Mouse (Mus musculus) forebrain, embryonic 15.5 days (tissue): ENCODE results near the gene Rab19. TPM values are rescaled to one million over a fixed set of nuclear protein-coding genes. Genes with fewer than 3 reads are reported as not detected.

ENCODE experiments used
- ATAC-seq: fragments of 200-750 bp; cut with Nextera tagmentation; replicated peaks from 2 replicates; pipeline ENCODE4 v1.8.0; 2017; ENCODE audit warnings: mild to moderate bottlenecking, moderate TSS enrichment, moderate library complexity
- H3K27ac ChIP-seq: fragments of 300-500 bp; sonication (generic); replicated peaks from 2 replicates; pipeline ENCODE4 v1.5.1; 2015; ENCODE audit warnings: mild to moderate bottlenecking, inconsistent platforms
- H3K27me3 ChIP-seq: fragments of 300-500 bp; sonication (generic); 2 replicates; pipeline ENCODE4 v1.6.1; 2015; ENCODE audit warnings: inconsistent platforms
- H3K36me3 ChIP-seq: fragments of 300-500 bp; sonication (generic); 2 replicates; pipeline ENCODE4 v1.6.1; 2015; ENCODE audit warnings: mild to moderate bottlenecking, inconsistent platforms
- H3K4me1 ChIP-seq: fragments of 300-500 bp; sonication (generic); 2 replicates; pipeline ENCODE4 v1.6.1; 2015; ENCODE audit warnings: inconsistent platforms
- H3K4me2 ChIP-seq: fragments of 300-500 bp; sonication (generic); replicated peaks from 2 replicates; pipeline ENCODE4 v1.6.1; 2015; ENCODE audit warnings: mild to moderate bottlenecking, inconsistent platforms
- H3K4me3 ChIP-seq: fragments of 300-500 bp; sonication (generic); 2 replicates; pipeline ENCODE4 v1.5.1; 2015; ENCODE audit warnings: mild to moderate bottlenecking, inconsistent platforms
- H3K9ac ChIP-seq: fragments of 300-500 bp; sonication (generic); replicated peaks from 2 replicates; pipeline ENCODE4 v1.6.1; 2015; ENCODE audit warnings: mild to moderate bottlenecking, inconsistent platforms
- H3K9me3 ChIP-seq: fragments of 300-500 bp; sonication (generic); 2 replicates; pipeline ENCODE4 v1.6.1; 2016; ENCODE audit warnings: inconsistent platforms
- WGBS: fragments of 180-500 bp; shearing (Covaris S2); methylation state at CpG from one replicate; pipeline ENCODE4 v1.1.7; 2015; ENCODE audit warnings: mixed read lengths; 5-methylcytosine and 5-hydroxymethylcytosine counted together
- polyA plus RNA-seq: library from polyadenylated mRNA; unstranded; fragments of >200 nt; fragmentation: Nextera tagmentation; extraction: Ambion mirVana; gene quantifications from 2 replicates; pipeline ENCODE4 v1.2.1, GENCODE M21; 2015

The Rab19 gene
- polyA plus RNA-seq, 1 experiment from 2014 or later = 0.20 TPM

DNA sequence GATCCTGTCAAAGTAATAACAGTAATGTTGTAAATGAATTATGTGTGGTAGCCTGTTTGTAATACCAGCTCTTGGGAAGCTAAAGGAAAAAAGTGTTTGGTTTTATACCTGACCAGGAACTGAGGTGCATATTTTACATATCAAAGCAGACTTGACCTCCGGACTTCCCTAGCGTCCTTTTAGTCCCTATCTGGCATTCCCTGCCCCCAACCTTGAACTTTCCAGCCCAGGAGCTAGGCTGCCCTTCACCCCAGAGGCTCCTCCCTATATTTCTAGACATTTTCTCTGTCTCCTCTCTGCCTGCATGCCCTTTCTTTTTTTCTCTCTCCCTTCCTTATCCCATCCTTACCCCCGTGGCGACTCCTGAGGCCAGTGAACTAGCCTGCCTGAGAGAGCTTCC is 39.9 kb downstream of the Rab19 start:
- H3K27ac ChIP-seq = peak overlapping the region; percentile 97
- H3K9ac ChIP-seq = no peak overlapping the region
- peaks cover 16% of the 10 kb centered on the region for H3K4me1 ChIP-seq
- peak overlapping the region; percentile 92 for H3K4me3 ChIP-seq
- H3K27me3 ChIP-seq = no peaks in the 10 kb centered on the region
- ATAC-seq = no peak
- no peaks in the 10 kb centered on the region for H3K36me3 ChIP-seq
- H3K4me2 ChIP-seq = no peak overlapping the region; the same call in 1 of the 2 replicates
- no peaks in the 10 kb centered on the region for H3K9me3 ChIP-seq
- WGBS = 36% methylated on average over 4 of the region's 4 CpGs

DNA sequence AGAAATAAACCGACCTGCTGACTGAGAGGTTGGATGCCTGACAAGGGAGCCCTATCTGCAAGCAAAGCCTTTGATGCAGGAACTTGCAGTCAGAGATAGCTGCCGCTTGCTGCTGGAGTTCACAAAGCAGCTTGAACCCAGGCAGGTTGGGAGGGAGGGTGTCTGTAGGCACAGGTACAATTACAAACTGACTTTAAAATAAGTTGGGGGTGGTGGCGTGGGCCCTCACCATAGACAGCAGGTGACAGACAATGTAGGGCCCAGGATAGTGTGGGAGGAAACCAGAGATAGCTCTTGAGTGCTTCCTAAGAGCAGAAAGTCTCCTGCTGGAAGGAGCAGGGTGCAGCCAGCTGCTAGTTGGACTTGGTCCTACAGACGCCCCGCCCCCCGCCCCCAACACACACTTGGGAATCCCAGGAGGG is 42.2 kb downstream of the Rab19 start:
- 73% methylated on average over 6 of the region's 6 CpGs for WGBS
- H3K27me3 ChIP-seq = no peaks in the 10 kb centered on the region

DNA sequence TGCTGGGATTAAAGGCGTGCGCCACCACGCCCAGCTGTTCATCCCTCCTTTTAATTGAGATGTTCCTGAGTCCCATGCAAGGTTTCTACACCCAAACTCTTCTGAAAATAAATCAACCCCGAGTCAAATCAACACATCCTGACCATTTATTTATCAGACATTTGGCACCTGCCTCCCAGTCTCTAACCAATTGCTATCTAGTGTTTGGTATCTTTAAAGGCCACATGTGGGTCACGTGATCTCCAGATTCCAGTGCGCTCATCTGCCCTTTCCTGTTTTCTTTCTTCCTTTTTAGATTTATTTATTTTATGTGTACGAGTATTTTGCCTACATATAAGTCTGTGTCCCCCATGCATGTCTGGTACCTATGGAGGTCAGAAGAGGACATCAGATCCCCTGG is 42.7 kb downstream of the Rab19 start:
- no peak overlapping the region for H3K4me2 ChIP-seq
- no peak overlapping the region for H3K4me3 ChIP-seq
- no peak for ATAC-seq
- H3K27me3 ChIP-seq = no peaks in the 10 kb centered on the region
- H3K36me3 ChIP-seq = no peaks in the 10 kb centered on the region
- H3K27ac ChIP-seq = no peak overlapping the region
- H3K9me3 ChIP-seq = no peaks in the 10 kb centered on the region
- no peak overlapping the region for H3K9ac ChIP-seq
- WGBS = 93% methylated on average over 7 of the region's 7 CpGs
- H3K4me1 ChIP-seq = peaks cover 5% of the 10 kb centered on the region

More for the DNA sequence above, 42.2 kb downstream of the Rab19 start:
- no peaks in the 10 kb centered on the region for H3K36me3 ChIP-seq
- H3K4me1 ChIP-seq = peaks cover 10% of the 10 kb centered on the region
- ATAC-seq = no peak
- H3K9me3 ChIP-seq = no peaks in the 10 kb centered on the region
- no peak overlapping the region for H3K4me2 ChIP-seq
- H3K27ac ChIP-seq = no peak overlapping the region
- no peak overlapping the region for H3K9ac ChIP-seq
- no peak overlapping the region for H3K4me3 ChIP-seq

DNA sequence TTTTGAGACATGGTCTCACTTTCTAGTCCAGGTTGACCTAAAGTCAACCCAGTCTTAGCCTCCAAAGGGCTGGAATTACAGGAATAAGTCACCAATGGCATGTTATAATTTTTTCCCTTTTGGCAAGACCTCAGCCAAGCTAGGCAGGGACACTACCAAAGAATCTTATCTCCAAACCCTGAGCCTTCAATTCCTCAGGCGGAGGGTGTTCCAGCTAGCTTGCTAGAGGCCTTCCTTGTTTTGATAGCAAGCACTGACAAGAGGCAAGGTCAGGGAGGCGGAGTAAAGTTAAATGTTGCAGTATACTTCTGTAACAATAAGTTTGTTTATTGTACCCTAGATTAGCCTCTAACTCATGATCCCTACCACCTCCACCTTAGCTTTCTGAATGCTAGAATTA is 44.2 kb downstream of the Rab19 start:
- H3K4me3 ChIP-seq = no peak overlapping the region
- H3K36me3 ChIP-seq = no peaks in the 10 kb centered on the region
- no peak for ATAC-seq
- H3K9ac ChIP-seq = no peak overlapping the region
- H3K27ac ChIP-seq = no peak overlapping the region
- H3K4me2 ChIP-seq = no peak overlapping the region
- no peaks in the 10 kb centered on the region for H3K9me3 ChIP-seq
- 88% methylated on average over 2 of the region's 2 CpGs for WGBS
- H3K27me3 ChIP-seq = no peaks in the 10 kb centered on the region
- peaks cover 3% of the 10 kb centered on the region; the same call in 1 of the 2 replicates for H3K4me1 ChIP-seq

DNA sequence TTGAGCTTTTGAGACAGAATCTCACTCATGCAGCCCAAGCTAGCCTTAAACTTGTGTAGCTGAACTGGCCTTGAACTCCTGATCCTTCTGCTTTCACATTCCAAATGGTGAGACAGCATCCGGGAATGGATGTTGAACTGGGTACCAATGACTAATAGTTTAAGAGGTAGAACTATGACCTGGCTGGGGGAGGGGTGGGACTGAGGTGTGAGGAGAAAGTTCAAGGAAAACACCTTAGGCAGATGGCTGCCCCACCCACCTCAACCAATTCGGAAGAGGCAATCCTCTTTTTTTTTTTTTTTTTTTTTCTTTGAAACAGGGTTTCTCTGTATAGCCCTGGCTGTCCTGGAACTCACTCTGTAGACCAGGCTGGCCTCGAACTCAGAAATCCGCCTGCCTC is 45.8 kb downstream of the Rab19 start:
- 91% methylated on average over 4 of the region's 4 CpGs for WGBS

DNA sequence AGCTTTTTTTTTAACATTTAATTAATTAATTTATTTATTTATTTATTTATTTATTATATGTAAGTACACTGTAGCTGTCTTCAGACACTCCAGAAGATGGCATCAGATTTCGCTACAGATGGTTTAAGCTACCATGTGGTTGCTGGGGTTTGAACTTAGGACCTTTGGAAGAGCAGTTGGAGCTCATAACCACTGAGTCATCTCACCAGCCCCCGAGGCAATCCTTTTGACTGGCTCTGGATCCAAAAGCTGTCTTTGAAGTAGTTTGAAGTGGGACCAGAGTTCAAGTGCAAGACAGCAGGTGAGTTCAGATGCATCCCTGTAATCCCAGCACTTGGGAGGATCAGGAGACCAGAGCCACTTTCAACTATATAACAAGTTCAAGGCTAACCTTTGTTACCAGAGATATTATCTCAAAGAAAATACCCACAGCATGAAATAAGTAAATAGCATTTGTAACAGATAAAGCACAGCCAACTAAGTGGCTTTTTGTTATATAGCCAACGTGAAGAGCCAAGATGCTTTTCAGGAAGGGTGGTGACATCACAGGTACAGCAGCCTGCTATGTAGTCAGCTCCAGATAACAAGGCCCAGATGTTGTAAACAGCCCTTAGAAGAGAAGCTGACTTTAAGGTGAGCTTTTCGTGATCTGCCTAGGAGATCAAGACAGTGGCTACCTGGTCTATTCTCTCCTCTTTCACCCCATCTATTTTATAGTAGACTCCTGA is 46.5 kb downstream of the Rab19 start:
- Histone ChIP-seq H3K4me1 (no peaks in the 10 kb centered on the region), H3K9ac (no peak overlapping the region), H3K4me2 (no peak overlapping the region), H3K9me3 (no peaks in the 10 kb centered on the region), H3K4me3 (no peak overlapping the region), H3K27me3 (no peaks in the 10 kb centered on the region), H3K27ac (no peak overlapping the region), H3K36me3 (no peaks in the 10 kb centered on the region)
- WGBS = 78% methylated on average over 4 of the region's 4 CpGs
- ATAC-seq = no peak

More for the DNA sequence above, 45.8 kb downstream of the Rab19 start:
- H3K9ac ChIP-seq = no peak overlapping the region
- no peaks in the 10 kb centered on the region for H3K27me3 ChIP-seq
- H3K4me2 ChIP-seq = no peak overlapping the region
- no peak overlapping the region for H3K27ac ChIP-seq
- no peak for ATAC-seq
- H3K9me3 ChIP-seq = no peaks in the 10 kb centered on the region
- no peaks in the 10 kb centered on the region for H3K4me1 ChIP-seq
- H3K36me3 ChIP-seq = no peaks in the 10 kb centered on the region
- H3K4me3 ChIP-seq = no peak overlapping the region

DNA sequence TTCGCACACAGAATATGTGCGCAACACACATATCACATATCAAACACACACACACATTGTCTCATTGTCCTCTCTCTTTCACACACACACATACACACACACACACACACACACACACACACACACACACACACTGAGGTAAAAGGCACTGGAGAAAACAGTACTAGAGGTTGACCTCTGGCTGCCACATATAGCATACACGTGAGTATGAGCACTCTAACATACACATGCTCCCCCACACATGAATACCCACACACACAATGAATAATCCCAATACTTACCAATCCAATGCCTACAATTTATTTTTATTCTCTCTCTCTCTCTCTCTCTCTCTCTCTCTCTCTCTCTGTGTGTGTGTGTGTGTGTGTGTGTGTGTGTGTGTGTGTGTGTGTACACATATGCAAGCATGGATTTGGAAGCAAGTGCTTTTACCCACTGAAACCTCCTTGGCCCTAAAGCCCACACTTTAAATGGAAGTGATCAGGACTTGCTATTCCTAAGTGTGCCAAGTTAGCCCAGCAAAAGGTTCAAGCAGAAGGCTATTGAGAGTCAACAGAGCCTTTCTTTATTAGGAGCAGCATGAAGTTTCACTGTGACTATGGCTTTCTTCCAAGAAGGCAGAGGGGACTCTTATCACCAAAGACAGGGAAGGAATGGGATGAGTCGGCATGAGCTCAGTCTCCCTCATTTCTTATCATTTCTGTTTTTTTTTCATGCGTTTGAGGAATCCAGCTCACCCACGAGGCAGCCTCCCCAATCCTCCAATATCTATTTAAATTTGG is 48.2 kb downstream of the Rab19 start:
- 80% methylated on average over 6 of the region's 6 CpGs for WGBS
- Histone ChIP-seq H3K4me3 (no peak overlapping the region), H3K4me2 (no peak overlapping the region), H3K4me1 (no peaks in the 10 kb centered on the region), H3K9ac (no peak overlapping the region), H3K9me3 (no peaks in the 10 kb centered on the region), H3K36me3 (no peaks in the 10 kb centered on the region), H3K27ac (no peak overlapping the region), H3K27me3 (no peaks in the 10 kb centered on the region)
- ATAC-seq = no peak

DNA sequence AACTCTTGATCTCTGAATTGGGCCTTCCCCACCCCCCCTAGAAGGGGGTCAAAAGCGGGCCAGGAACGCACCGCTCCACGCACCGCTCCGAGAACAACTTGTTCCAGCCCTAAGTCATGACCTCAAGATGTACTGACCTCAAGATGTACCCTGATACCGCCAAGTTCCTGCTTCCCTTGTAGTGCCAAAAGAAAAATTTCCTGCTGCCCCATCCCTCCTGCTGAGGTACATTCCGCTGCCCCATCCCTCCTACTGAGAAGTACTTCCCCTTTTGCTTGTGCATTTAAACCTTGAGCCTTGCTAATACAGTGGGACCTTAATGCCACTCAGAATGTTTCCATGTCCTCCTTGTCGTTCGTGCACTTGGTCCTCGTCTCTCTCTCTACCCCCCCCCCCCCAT is 49.7 kb downstream of the Rab19 start:
- Histone ChIP-seq H3K4me1 (no peaks in the 10 kb centered on the region), H3K27ac (no peak overlapping the region), H3K4me3 (no peak overlapping the region), H3K9me3 (no peaks in the 10 kb centered on the region), H3K36me3 (no peaks in the 10 kb centered on the region), H3K4me2 (no peak overlapping the region), H3K27me3 (no peaks in the 10 kb centered on the region), H3K9ac (no peak overlapping the region)
- 78% methylated on average over 11 of the region's 11 CpGs for WGBS
- ATAC-seq = no peak

DNA sequence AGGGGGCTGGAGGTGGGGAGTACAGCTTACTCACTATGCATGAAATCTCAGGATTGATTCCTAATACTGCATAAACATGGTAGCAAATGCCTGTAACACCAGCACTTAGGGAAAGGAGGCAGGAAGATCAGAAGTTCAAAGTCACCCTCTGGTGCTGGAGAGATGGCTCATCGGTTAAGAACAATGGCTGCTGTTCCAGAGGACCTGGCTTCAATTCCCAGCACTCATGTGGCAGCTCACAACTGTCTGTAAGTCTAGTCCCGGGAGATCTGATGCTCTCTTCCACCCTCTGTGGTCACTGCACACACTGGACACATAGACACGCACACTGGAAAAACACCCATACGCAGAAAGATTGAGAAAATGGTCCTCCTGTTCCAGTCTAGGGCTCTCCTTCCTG is 52.2 kb downstream of the Rab19 start:
- H3K9ac ChIP-seq = no peak overlapping the region

DNA sequence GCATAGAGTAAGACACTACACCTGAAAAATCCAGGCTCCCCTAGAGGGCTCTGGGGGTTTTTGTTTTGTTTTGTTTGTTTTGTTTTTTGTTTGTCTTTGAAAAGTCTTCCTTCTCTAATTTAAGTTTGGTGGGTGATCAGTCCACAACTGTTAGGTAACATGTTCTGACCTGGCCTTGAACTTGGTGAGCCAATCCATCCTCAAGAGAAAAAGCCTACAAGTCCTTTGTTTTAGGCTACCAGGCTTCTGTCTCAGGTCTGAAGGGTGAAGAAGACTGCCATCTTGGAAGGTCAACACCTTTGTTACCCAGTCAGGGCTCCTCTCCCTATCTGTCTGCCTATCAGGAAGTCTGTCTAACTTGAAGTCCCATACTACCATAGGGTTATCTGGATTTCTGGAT is 52.7 kb downstream of the Rab19 start:
- Histone ChIP-seq H3K9ac (no peak overlapping the region), H3K4me3 (no peak overlapping the region), H3K9me3 (no peaks in the 10 kb centered on the region), H3K36me3 (no peaks in the 10 kb centered on the region), H3K27me3 (no peaks in the 10 kb centered on the region), H3K27ac (no peak overlapping the region), H3K4me2 (no peak overlapping the region), H3K4me1 (no peaks in the 10 kb centered on the region)
- no peak for ATAC-seq

More for the DNA sequence above, 52.2 kb downstream of the Rab19 start:
- Histone ChIP-seq H3K4me3 (no peak overlapping the region), H3K27ac (no peak overlapping the region), H3K27me3 (no peaks in the 10 kb centered on the region), H3K36me3 (no peaks in the 10 kb centered on the region), H3K4me1 (no peaks in the 10 kb centered on the region), H3K4me2 (no peak overlapping the region), H3K9me3 (no peaks in the 10 kb centered on the region)
- WGBS = 93% methylated on average over 4 of the region's 4 CpGs
- no peak for ATAC-seq

DNA sequence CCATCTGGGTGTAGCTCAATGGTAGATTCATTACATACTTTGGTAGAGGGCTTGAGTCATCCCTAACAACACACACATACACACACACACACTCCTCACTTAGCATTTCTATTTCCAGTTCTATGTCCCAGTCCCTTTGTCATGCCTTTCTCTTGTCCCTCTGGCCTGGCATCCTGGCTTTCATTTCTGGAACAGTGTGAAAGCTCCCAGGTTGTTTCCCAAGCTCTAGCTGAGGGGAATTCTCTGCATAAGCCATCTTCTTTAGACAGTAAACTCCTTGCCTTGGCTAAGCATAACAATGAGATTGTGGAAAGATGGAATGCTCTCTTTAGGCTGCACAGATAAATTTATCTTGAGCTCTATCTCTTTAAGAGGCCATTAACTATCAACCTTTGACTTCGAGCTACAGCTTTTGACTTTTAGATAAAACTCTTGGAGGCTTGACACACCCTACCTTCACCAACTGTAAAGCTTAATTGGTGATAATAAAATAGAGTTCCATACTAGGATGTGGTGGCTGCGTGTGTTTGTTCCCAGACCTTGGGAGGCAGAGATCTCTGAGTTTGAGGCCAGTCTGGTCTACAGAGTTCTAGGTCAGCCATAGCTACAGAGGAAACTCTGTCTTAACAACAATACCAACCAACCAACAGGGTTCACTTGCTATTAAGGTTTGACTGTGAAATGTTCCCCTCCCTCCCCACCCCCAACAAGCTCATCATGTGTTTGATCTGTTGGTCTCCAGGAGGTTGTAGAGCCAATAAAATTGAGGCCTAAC is 53.3 kb downstream of the Rab19 start:
- no peak overlapping the region for H3K27ac ChIP-seq
- no peaks in the 10 kb centered on the region for H3K4me1 ChIP-seq
- no peak overlapping the region for H3K4me2 ChIP-seq
- H3K9ac ChIP-seq = no peak overlapping the region
- ATAC-seq = no peak
- no peaks in the 10 kb centered on the region for H3K27me3 ChIP-seq
- 91% methylated on average over 2 of the region's 2 CpGs for WGBS
- no peak overlapping the region for H3K4me3 ChIP-seq
- no peaks in the 10 kb centered on the region for H3K36me3 ChIP-seq
- H3K9me3 ChIP-seq = no peaks in the 10 kb centered on the region

DNA sequence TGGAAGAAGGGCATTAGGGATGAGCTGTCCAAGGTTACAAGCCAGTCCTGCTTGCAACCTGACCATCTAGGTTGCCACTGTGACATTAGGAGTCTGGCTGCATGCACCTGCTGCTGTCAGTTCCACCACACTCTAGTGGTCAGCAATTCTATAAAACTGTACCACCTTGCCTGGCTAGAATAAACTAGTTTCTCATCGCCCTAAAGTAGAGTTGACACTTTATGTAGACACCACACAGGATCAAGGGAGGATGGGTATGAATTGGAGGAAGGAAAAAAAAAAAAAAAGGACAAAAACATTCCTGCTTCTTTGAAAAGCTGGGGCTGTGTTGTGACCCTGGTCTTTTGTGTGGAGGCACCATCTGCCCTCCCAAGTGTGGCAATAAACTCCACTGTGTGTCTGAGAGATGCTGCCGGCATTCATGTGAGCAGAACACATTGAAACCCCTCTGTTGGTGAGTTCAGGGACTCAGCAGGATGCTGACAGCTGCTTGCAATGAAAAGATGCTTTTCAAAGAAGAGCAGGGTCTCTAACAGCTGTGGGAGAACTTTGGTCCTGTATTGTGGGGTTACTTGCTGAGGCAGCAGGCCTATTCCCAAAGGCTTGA is 54.0 kb downstream of the Rab19 start:
- Histone ChIP-seq H3K4me3 (no peak overlapping the region), H3K9ac (no peak overlapping the region), H3K9me3 (no peaks in the 10 kb centered on the region), H3K27ac (no peak overlapping the region), H3K4me2 (no peak overlapping the region), H3K4me1 (no peaks in the 10 kb centered on the region), H3K36me3 (no peaks in the 10 kb centered on the region), H3K27me3 (no peaks in the 10 kb centered on the region)
- no peak for ATAC-seq
- WGBS = 22% methylated on average over 2 of the region's 2 CpGs
